Mouse (Mus musculus): ENCODE measurements around the gene Map2k2. TPM values are rescaled to one million over a fixed set of nuclear protein-coding genes. Genes with fewer than 3 reads are reported as not detected.
A peak's percentile ranks its signal among the peaks of the same experiment; 100 is the strongest.
"Not testable (repeated sequence)": the region's sequence is repeated elsewhere in the genome, so short reads cannot be mapped to it uniquely, and the experiment has no call there.

Map2k2 gene
- polyA plus RNA-seq, 1 experiment from 2014 or later, result 229 TPM

DNA sequence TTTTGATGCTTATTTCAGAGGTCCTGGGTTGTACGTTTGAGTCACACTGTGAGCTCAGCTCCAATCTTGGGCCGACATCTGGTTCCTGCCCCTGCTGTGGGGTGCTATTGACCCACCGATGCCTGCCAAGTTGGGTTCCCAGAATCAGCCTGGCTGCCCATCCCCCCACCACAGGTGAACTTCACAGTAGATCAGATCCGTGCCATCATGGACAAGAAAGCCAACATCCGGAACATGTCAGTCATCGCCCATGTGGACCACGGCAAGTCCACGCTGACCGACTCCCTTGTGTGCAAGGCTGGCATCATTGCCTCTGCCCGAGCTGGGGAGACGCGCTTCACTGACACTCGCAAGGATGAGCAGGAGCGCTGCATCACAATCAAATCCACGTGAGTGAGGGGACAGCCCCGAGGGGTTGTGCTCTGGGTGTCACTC, 71.8 kb downstream of the Map2k2 start:
- Histone ChIP-seq H3K4me3 (replicated peaks) (peak overlapping the region; percentile 98), H3K9me3 (no peaks in the 10 kb centered on the region), H3K9ac (replicated peaks) (peak overlapping the region; percentile 98), H3K36me3 (peaks cover 53% of the 10 kb centered on the region), H3K4me2 (peak overlapping the region; percentile 96), H3K27me3 (no peaks in the 10 kb centered on the region), H3K4me1 (replicated peaks) (peaks cover 58% of the 10 kb centered on the region), H3K27ac (peak overlapping the region; percentile 94)
- no peak for ATAC-seq (ENCODE audit: insufficient number of reproducible peaks, insufficient read depth, low FRiP score, low TSS enrichment, low read depth)
- WGBS, result 17% methylated on average over 16 of the region's 16 CpGs

DNA sequence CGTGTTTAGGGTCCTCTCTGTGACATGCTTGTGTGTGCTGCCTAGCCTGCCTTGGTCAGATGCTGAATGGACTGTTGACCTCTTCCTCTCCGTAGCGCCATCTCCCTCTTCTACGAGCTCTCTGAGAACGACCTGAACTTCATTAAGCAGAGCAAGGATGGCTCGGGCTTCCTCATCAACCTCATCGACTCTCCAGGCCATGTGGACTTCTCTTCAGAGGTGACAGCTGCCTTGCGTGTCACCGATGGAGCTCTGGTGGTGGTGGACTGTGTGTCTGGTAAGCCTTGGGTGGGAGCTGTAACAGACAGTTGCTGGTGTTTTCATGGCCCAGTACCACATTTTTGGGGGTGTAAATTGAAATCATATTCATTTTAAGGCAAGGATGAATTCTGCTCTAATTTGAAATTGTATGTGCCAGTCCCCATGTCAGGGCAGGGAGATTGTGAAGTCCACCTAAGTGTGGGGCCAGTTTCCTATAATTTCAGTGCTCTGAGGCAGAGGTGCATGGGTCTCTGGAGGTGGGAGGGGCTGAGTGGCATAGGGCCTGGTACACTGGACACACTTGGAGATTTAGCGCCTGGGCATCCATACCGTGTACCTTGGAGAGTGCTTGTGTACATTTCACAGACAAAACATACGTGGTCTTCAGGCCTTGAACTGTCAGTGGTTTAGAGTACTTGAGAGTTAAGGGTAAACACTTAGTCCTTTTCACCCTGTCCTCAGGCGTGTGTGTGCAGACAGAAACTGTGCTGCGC, 72.4 kb downstream of the Map2k2 start:
- no peak for ATAC-seq (ENCODE audit: insufficient number of reproducible peaks, insufficient read depth, low FRiP score, low TSS enrichment, low read depth)
- Histone ChIP-seq H3K9me3 (no peaks in the 10 kb centered on the region), H3K9ac (replicated peaks) (peak overlapping the region; percentile 98), H3K27ac (peak overlapping the region; percentile 94), H3K27me3 (no peaks in the 10 kb centered on the region), H3K36me3 (peaks cover 53% of the 10 kb centered on the region), H3K4me1 (replicated peaks) (peaks cover 57% of the 10 kb centered on the region), H3K4me3 (replicated peaks) (peak overlapping the region; percentile 98), H3K4me2 (peak overlapping the region; percentile 96)
- WGBS, result 67% methylated on average over 14 of the region's 14 CpGs

DNA sequence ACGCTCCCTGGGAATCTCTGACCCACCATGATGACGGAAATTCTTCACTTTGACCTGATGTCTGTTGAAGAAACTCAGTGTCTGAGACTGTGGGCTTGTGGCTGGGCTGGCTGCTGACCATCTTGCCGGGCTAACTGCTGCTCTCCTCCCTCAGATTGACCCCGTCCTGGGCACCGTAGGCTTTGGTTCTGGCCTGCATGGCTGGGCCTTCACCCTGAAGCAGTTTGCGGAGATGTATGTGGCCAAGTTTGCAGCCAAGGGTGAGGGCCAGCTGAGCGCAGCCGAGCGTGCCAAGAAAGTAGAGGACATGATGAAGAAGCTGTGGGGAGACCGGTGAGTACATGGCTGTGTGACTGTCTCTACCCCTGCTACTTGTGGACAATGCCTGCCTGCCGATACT, 73.2 kb downstream of the Map2k2 start:
- Histone ChIP-seq H3K4me2 (0 out of 2 replicates have a peak overlapping the region, but pooled peaks have one; percentile 21), H3K27ac (no peak overlapping the region), H3K36me3 (peaks cover 54% of the 10 kb centered on the region), H3K9ac (replicated peaks) (peak overlapping the region; percentile 27; the same call in 1 of the 2 replicates), H3K4me1 (replicated peaks) (peaks cover 55% of the 10 kb centered on the region), H3K27me3 (no peaks in the 10 kb centered on the region), H3K4me3 (replicated peaks) (peak overlapping the region; percentile 98; the same call in 1 of the 2 replicates), H3K9me3 (no peaks in the 10 kb centered on the region)
- no peak for ATAC-seq (ENCODE audit: insufficient number of reproducible peaks, insufficient read depth, low FRiP score, low TSS enrichment, low read depth)
- WGBS, result 93% methylated on average over 11 of the region's 11 CpGs

DNA sequence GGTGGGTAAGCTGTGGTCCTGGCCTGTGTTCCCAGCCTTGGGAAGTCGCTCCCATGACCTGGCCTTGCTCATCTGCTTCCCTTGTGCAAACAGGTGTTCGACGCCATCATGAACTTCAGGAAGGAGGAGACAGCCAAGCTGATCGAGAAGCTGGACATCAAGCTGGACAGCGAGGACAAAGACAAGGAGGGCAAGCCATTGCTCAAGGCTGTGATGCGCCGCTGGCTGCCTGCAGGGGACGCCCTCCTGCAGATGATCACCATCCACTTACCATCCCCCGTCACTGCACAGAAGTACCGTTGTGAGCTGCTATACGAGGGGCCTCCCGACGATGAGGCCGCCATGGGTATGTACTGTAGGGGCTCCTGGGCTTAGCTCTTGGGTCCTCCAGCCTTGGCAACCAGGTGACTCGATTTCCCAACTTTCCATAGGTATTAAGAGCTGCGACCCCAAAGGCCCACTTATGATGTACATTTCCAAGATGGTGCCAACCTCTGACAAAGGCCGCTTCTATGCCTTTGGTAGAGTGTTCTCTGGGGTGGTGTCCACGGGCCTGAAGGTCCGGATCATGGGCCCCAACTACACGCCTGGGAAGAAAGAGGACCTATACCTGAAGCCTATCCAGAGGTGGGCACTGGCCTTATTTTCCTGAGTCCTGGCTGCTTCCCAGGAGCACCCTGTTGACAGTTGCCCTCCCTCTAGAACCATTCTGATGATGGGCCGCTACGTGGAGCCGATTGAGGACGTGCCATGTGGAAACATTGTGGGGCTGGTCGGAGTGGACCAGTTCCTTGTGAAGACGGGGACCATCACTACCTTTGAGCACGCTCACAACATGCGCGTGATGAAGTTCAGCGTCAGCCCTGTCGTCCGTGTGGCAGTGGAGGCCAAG, 74.0 kb downstream of the Map2k2 start:
- no peaks in the 10 kb centered on the region for H3K27me3 ChIP-seq
- peaks cover 62% of the 10 kb centered on the region for H3K36me3 ChIP-seq
- no peak overlapping the region for H3K4me2 ChIP-seq
- 0 out of 2 replicates have a peak overlapping the region, but pooled peaks have one; percentile 27 for H3K9ac ChIP-seq (replicated peaks)
- H3K27ac ChIP-seq, result no peak overlapping the region
- peaks cover 52% of the 10 kb centered on the region for H3K4me1 ChIP-seq (replicated peaks)
- WGBS, result 90% methylated on average over 32 of the region's 32 CpGs
- ATAC-seq (ENCODE audit: insufficient number of reproducible peaks, insufficient read depth, low FRiP score, low TSS enrichment, low read depth), result no peak
- H3K9me3 ChIP-seq, result no peaks in the 10 kb centered on the region
- H3K4me3 ChIP-seq (replicated peaks), result 0 out of 2 replicates have a peak overlapping the region, but pooled peaks have one; percentile 8

DNA sequence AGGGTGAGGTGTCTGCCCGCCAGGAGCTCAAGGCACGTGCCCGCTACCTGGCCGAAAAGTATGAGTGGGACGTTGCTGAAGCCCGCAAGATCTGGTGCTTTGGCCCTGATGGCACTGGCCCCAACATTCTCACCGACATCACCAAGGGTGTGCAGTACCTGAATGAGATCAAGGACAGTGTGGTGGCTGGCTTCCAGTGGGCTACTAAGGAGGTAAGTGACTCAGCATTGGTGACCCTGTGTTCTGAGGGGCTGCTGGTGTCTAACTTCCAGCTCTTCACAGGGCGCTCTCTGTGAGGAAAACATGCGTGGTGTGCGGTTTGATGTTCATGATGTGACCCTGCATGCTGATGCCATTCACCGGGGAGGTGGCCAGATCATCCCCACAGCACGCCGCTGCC, 75.2 kb downstream of the Map2k2 start:
- Histone ChIP-seq H3K4me1 (replicated peaks) (peaks cover 51% of the 10 kb centered on the region), H3K4me2 (no peak overlapping the region), H3K9ac (replicated peaks) (no peak overlapping the region), H3K27me3 (no peaks in the 10 kb centered on the region), H3K4me3 (replicated peaks) (no peak overlapping the region), H3K27ac (0 out of 2 replicates have a peak overlapping the region, but pooled peaks have one; percentile 45), H3K36me3 (peaks cover 72% of the 10 kb centered on the region), H3K9me3 (no peaks in the 10 kb centered on the region)
- no peak for ATAC-seq (ENCODE audit: insufficient number of reproducible peaks, insufficient read depth, low FRiP score, low TSS enrichment, low read depth)
- WGBS, result 91% methylated on average over 13 of the region's 13 CpGs

DNA sequence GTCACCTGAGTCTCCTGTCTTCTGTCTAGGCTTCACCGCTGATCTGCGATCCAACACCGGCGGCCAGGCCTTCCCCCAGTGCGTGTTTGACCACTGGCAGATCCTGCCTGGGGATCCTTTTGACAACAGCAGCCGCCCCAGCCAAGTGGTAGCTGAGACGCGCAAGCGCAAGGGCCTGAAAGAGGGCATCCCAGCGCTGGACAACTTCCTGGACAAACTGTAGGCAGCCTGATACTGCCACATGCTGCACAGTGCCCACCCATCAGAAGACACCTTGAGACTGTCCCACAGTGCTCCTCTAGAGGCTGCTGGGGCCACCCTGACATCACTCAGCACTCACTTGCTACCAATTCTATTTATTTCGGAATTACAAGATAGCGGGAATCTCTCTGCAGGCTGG, 76.1 kb downstream of the Map2k2 start:
- WGBS, result 83% methylated on average over 12 of the region's 12 CpGs
- H3K4me3 ChIP-seq (replicated peaks); H3K9me3 ChIP-seq; H3K9ac ChIP-seq (replicated peaks); H3K4me2 ChIP-seq; H3K27me3 ChIP-seq; ATAC-seq (ENCODE audit: insufficient number of reproducible peaks, insufficient read depth, low FRiP score, low TSS enrichment, low read depth): not testable (repeated sequence)
- peaks cover 51% of the 10 kb centered on the region for H3K4me1 ChIP-seq (replicated peaks)
- peaks cover 78% of the 10 kb centered on the region for H3K36me3 ChIP-seq
- H3K27ac ChIP-seq, result 0 out of 2 replicates have a peak overlapping the region, but pooled peaks have one; percentile 45

DNA sequence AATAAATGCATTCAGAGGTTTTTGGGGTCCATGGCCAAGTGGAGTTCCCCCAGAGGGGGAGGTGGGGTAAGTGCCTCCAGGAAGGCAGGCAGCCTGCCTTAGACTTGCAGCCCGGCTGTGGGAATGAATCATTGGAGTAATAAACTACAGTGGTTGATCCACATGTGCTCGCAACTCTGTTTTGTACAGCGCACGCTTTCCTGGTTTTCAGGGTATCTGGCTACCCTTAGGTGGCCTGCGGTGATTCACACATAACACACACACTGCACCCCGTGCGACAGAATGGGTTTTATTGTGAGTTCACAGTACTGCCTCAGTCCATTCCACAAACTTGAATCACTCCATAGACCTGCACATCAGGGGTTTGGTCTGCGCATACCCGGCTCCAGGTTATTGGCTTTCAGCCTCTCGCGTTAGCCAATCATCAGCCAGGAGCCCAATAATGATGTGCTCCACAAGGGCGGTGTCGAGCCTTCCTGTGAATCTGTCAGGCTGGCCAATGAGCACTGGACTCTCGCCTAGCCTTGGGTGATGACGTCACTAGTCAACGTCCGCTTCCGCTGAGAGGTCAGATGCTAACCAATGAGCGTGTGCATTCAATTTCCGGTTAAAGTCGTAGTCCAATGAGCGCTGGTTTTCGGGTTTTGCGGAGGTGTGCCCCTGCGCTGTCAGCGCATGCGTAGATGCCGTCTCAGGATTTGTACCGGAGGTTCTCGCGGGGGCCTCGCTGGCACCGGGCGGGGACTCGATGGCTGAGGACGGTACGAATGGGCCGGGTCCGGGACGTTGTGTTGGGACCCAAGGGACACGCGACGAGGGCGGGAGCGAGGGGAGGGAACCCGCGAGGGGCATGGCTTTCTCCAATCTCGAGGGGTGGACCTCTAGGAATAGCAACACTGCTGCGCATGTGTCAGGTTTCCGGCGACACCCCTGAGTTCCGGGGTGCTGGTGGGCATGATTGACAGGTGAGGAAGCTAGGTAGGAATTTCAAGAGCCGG, 76.9 kb downstream of the Map2k2 start, which contains the start of gene Dapk3:
Gene Dapk3 (plus strand): TSS at position 670 of the 998 bp plus-strand sequence.
- no peaks in the 10 kb centered on the region for H3K9me3 ChIP-seq
- H3K4me3 ChIP-seq (replicated peaks), result peak within 1 kb of the TSS; percentile 72
- H3K4me2 ChIP-seq, result peak within 1 kb of the TSS; percentile 68
- H3K27ac ChIP-seq, result peak within 1 kb of the TSS; percentile 64
- H3K36me3 ChIP-seq, result peaks cover 81% of the 10 kb centered on the region
- no peaks in the 10 kb centered on the region for H3K27me3 ChIP-seq
- peak; percentile 93 for ATAC-seq (ENCODE audit: insufficient number of reproducible peaks, insufficient read depth, low FRiP score, low TSS enrichment, low read depth)
- H3K9ac ChIP-seq (replicated peaks), result peak within 1 kb of the TSS; percentile 74
- 4% methylated on average over 53 of the region's 53 CpGs for WGBS
- peaks cover 46% of the 10 kb centered on the region for H3K4me1 ChIP-seq (replicated peaks)

Small RNA genes within 50 kb of the gene (microRNA-seq; reads per million reads assigned to microRNA genes)
- not detected for gene Mir5615-1
- not detected for gene Mir5615-2

Other genes starting within 250 kb of the Map2k2 start
- gene Tmprss9, start 234.1 kb upstream of the Map2k2 start, polyA plus RNA-seq (2016; fragmentation: Nextera tagmentation; extraction: Ambion mirVana), result 0.08 TPM in 1 of 2 replicates, not detected in the other
- 318 and 327 TPM in 2 replicates for gene Timm13, start 204.9 kb upstream of the Map2k2 start, polyA plus RNA-seq (2016; fragmentation: Nextera tagmentation; extraction: Ambion mirVana)
- 74.8 and 75.2 TPM in 2 replicates for gene Lmnb2, start 187.7 kb upstream of the Map2k2 start, polyA plus RNA-seq (2016; fragmentation: Nextera tagmentation; extraction: Ambion mirVana)
- gene Gadd45b, start 175.8 kb upstream of the Map2k2 start, polyA plus RNA-seq (2016; fragmentation: Nextera tagmentation; extraction: Ambion mirVana), result 19.4 and 20.6 TPM in 2 replicates
- 6.2 and 6.4 TPM in 2 replicates for gene Gng7, start 91.0 kb upstream of the Map2k2 start, polyA plus RNA-seq (2016; fragmentation: Nextera tagmentation; extraction: Ambion mirVana)
- gene Diras1, start 80.3 kb upstream of the Map2k2 start, polyA plus RNA-seq (2016; fragmentation: Nextera tagmentation; extraction: Ambion mirVana), result 0.33 TPM in 1 of 2 replicates, not detected in the other
- 17.0 and 17.6 TPM in 2 replicates for gene Slc39a3, start 68.5 kb upstream of the Map2k2 start, polyA plus RNA-seq (2016; fragmentation: Nextera tagmentation; extraction: Ambion mirVana)
- gene Sgta, start 45.7 kb upstream of the Map2k2 start, polyA plus RNA-seq (2016; fragmentation: Nextera tagmentation; extraction: Ambion mirVana), result 225 and 235 TPM in 2 replicates
- gene Thop1, start 35.9 kb upstream of the Map2k2 start, polyA plus RNA-seq (2016; fragmentation: Nextera tagmentation; extraction: Ambion mirVana), result 68.1 and 68.3 TPM in 2 replicates
- 0.45 and 0.61 TPM in 2 replicates for gene Creb3l3, start 7.0 kb upstream of the Map2k2 start, polyA plus RNA-seq (2016; fragmentation: Nextera tagmentation; extraction: Ambion mirVana)
- 19.0 and 19.7 TPM in 2 replicates for gene Zbtb7a, start 29.3 kb downstream of the Map2k2 start, polyA plus RNA-seq (2016; fragmentation: Nextera tagmentation; extraction: Ambion mirVana)
- 57.7 and 62.1 TPM in 2 replicates for gene Pias4, start 62.0 kb downstream of the Map2k2 start, polyA plus RNA-seq (2016; fragmentation: Nextera tagmentation; extraction: Ambion mirVana)
- 524 and 544 TPM in 2 replicates for gene Eef2, start 70.7 kb downstream of the Map2k2 start, polyA plus RNA-seq (2016; fragmentation: Nextera tagmentation; extraction: Ambion mirVana)
- 64.2 and 65.7 TPM in 2 replicates for gene Dapk3, start 77.1 kb downstream of the Map2k2 start, polyA plus RNA-seq (2016; fragmentation: Nextera tagmentation; extraction: Ambion mirVana)
- not detected in 2 replicates for gene 4930442H23Rik, start 77.9 kb downstream of the Map2k2 start, polyA plus RNA-seq (2016; fragmentation: Nextera tagmentation; extraction: Ambion mirVana)
- gene Nmrk2, start 96.1 kb downstream of the Map2k2 start, polyA plus RNA-seq (2016; fragmentation: Nextera tagmentation; extraction: Ambion mirVana), result not detected in 2 replicates
- gene Atcay, start 124.9 kb downstream of the Map2k2 start, polyA plus RNA-seq (2016; fragmentation: Nextera tagmentation; extraction: Ambion mirVana), result 0.38 and 0.43 TPM in 2 replicates
- gene Zfr2, start 127.2 kb downstream of the Map2k2 start, polyA plus RNA-seq (2016; fragmentation: Nextera tagmentation; extraction: Ambion mirVana), result 9.9 and 12.1 TPM in 2 replicates
- gene Matk, start 147.0 kb downstream of the Map2k2 start, polyA plus RNA-seq (2016; fragmentation: Nextera tagmentation; extraction: Ambion mirVana), result 4.2 and 4.9 TPM in 2 replicates
- 207 and 217 TPM in 2 replicates for gene Mrpl54, start 161.0 kb downstream of the Map2k2 start, polyA plus RNA-seq (2016; fragmentation: Nextera tagmentation; extraction: Ambion mirVana)
- gene Apba3, start 161.0 kb downstream of the Map2k2 start, polyA plus RNA-seq (2016; fragmentation: Nextera tagmentation; extraction: Ambion mirVana), result 48.8 and 53.1 TPM in 2 replicates
- gene Tjp3, start 185.7 kb downstream of the Map2k2 start, polyA plus RNA-seq (2016; fragmentation: Nextera tagmentation; extraction: Ambion mirVana), result 3.2 and 3.6 TPM in 2 replicates
- gene Pip5k1c, start 187.0 kb downstream of the Map2k2 start, polyA plus RNA-seq (2016; fragmentation: Nextera tagmentation; extraction: Ambion mirVana), result 63.9 and 68.5 TPM in 2 replicates
- gene Cactin, start 215.2 kb downstream of the Map2k2 start, polyA plus RNA-seq (2016; fragmentation: Nextera tagmentation; extraction: Ambion mirVana), result 57.7 and 58.7 TPM in 2 replicates
- 2.2 and 2.6 TPM in 2 replicates for gene Tbxa2r, start 222.8 kb downstream of the Map2k2 start, polyA plus RNA-seq (2016; fragmentation: Nextera tagmentation; extraction: Ambion mirVana)
- 0.05 TPM in 1 of 2 replicates, not detected in the other for gene Gipc3, start 237.4 kb downstream of the Map2k2 start, polyA plus RNA-seq (2016; fragmentation: Nextera tagmentation; extraction: Ambion mirVana)
- 122 TPM in 2 replicates for gene Hmg20b, start 244.6 kb downstream of the Map2k2 start, polyA plus RNA-seq (2016; fragmentation: Nextera tagmentation; extraction: Ambion mirVana)